Mouse (Mus musculus): ENCODE measurements at regions not wholly inside any gene's neighbourhood (a gene's known extent, or its start where the extent isn't known, plus 50 kb on each side); places are given as distances from the start of the nearest gene placed in this dataset.

GRCm38 (mm10) chr13:84399345-84400170 lies 177.5 kb downstream of the Tmem161b start:
- no peak for DNase-seq

GRCm38 (mm10) chr13:84401006-84401405 lies 178.9 kb downstream of the Tmem161b start:
- no peak for DNase-seq

- DNase-seq: no peak
These were observed 182.6 kb downstream of the Tmem161b start for GRCm38 (mm10) chr13:84404566-84405194.

GRCm38 (mm10) chr13:84434444-84434843 lies 212.3 kb downstream of the Tmem161b start:
- no peak for DNase-seq

- DNase-seq: no peak
These were observed 215.7 kb downstream of the Tmem161b start for GRCm38 (mm10) chr13:84437586-84438443.

- DNase-seq: no peak
These were observed 216.3 kb downstream of the Tmem161b start for GRCm38 (mm10) chr13:84438444-84438766.

GRCm38 (mm10) chr13:84448514-84448913 lies 226.4 kb downstream of the Tmem161b start:
- DNase-seq: no peak

GRCm38 (mm10) chr13:84449001-84449551 lies 227.0 kb downstream of the Tmem161b start:
- DNase-seq: no peak

Data from lung, postnatal 4 days (tissue).